Mouse (Mus musculus) liver, postnatal 0 days (tissue): ENCODE results near the gene Cpeb2.
A peak's percentile ranks its signal among the peaks of the same experiment; 100 is the strongest.

Source experiments
- CTCF ChIP-seq: sonication (generic); IDR thresholded peaks from 2 replicates; pipeline ENCODE4 v1.5.1; 2016; ENCODE audit warnings: antibody characterized with exemption, low read depth
- EP300 ChIP-seq: IDR thresholded peaks from 2 replicates; pipeline ENCODE4 v1.6.1; 2016; ENCODE audit warnings: antibody characterized with exemption, low read depth, mild to moderate bottlenecking

- TF ChIP-seq CTCF (peak; percentile 40; the same call in 1 of the 2 replicates), EP300 (no peak)
These were observed 3.5 kb downstream of the Cpeb2 start for GRCm38 (mm10) chr5:43236476-43236875.
